Mouse (Mus musculus) cerebellum, adult 9-10 months (tissue): ENCODE results near the gene Cuedc2.

ENCODE experiments used
- DNase-seq: peaks from one replicate; pipeline ENCODE4 v3.0.0; 2022

The Cuedc2 gene

GRCm38 (mm10) chr19:46321101-46321943 is 17.2 kb downstream of the Cuedc2 start:
- DNase-seq, result peak; percentile 90

- no peak for DNase-seq
Measured at GRCm38 (mm10) chr19:46320076-46320785, 18.3 kb downstream of the Cuedc2 start.

- DNase-seq, result peak; percentile 78
Measured at GRCm38 (mm10) chr19:46318586-46319378, 19.7 kb downstream of the Cuedc2 start.

GRCm38 (mm10) chr19:46318031-46318471 is 20.5 kb downstream of the Cuedc2 start:
- DNase-seq, result peak; percentile 62

- DNase-seq, result no peak
Measured at GRCm38 (mm10) chr19:46317546-46317885, 21.0 kb downstream of the Cuedc2 start.

GRCm38 (mm10) chr19:46316846-46317545 is 21.5 kb downstream of the Cuedc2 start:
- DNase-seq, result peak; percentile 48

GRCm38 (mm10) chr19:46315752-46316610 is 22.5 kb downstream of the Cuedc2 start:
- peak; percentile 42 for DNase-seq

GRCm38 (mm10) chr19:46314872-46315742 is 23.4 kb downstream of the Cuedc2 start:
- DNase-seq, result peak; percentile 26

GRCm38 (mm10) chr19:46314151-46314601 is 24.3 kb downstream of the Cuedc2 start:
- peak; percentile 51 for DNase-seq

GRCm38 (mm10) chr19:46313591-46313990 is 24.9 kb downstream of the Cuedc2 start:
- no peak for DNase-seq

- DNase-seq, result peak; percentile 25
Measured at GRCm38 (mm10) chr19:46313116-46313515, 25.4 kb downstream of the Cuedc2 start.

GRCm38 (mm10) chr19:46312566-46312965 is 25.9 kb downstream of the Cuedc2 start:
- DNase-seq, result no peak

- peak; percentile 35 for DNase-seq
Measured at GRCm38 (mm10) chr19:46311341-46311740, 27.2 kb downstream of the Cuedc2 start.

GRCm38 (mm10) chr19:46310312-46310865 is 28.1 kb downstream of the Cuedc2 start:
- peak; percentile 46 for DNase-seq

- DNase-seq, result peak; percentile 36
Measured at GRCm38 (mm10) chr19:46309651-46310305, 28.7 kb downstream of the Cuedc2 start.

GRCm38 (mm10) chr19:46308706-46309435 is 29.6 kb downstream of the Cuedc2 start:
- DNase-seq, result peak; percentile 87

- DNase-seq, result peak; percentile 53
Measured at GRCm38 (mm10) chr19:46308303-46308702, 30.2 kb downstream of the Cuedc2 start.

GRCm38 (mm10) chr19:46307781-46308180 is 30.7 kb downstream of the Cuedc2 start:
- peak; percentile 48 for DNase-seq
